In the genomic region with DNA sequence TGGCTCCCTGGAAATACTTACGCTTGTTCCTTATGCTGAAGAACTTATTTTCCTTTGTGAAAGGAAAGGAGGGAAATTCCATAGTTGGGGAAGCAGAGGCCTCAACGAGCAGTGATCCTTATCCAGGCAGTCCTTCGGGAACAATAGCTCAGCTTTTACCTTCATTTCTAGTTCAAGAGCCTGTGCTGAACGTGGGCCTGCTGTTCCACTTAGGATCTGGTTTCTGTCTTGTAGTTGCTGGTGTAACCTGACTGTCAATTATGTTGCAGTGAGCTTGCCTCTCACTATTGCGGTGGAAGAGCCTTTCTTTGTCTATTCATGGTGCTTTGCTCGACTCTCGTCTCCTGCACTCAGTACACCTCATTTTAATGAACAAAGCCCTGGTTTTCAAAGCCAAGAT, we compare ENCODE assay signal across 16 mouse cellular contexts. TPM values are rescaled to one million over a fixed set of nuclear protein-coding genes. Genes with fewer than 3 reads are reported as not detected.
A peak's percentile ranks its signal among the peaks of the same experiment; 100 is the strongest.
DNase-seq lines count a peak whose midpoint lies in the region; ATAC-seq lines count a peak whose summit lies in the region.
"Had no signal": no experiment of that assay in that cellular context is flagged by ENCODE, and none has a peak within 500 bp of the region (broad histone marks: within the 10 kb centered on the region; RNA-seq: fewer than 3 reads in every experiment).

No protein-coding gene starts in this region.

- peak overlapping the region; percentile 41 for H3K27ac ChIP-seq in heart, embryonic 11.5 days (ENCODE audit: low read depth, low read length)
- H3K27ac ChIP-seq in hindbrain, embryonic 11.5 days (ENCODE audit: low read depth, low read length), result 0 out of 2 replicates have a peak overlapping the region, but pooled peaks have one; percentile 27
- H3K27ac ChIP-seq in hindbrain, embryonic 14.5 days, result no peak overlapping the region
- peak overlapping the region; percentile 12; the same call in 1 of the 2 replicates for H3K27ac ChIP-seq in midbrain, embryonic 15.5 days
- no peak overlapping the region for H3K27ac ChIP-seq in midbrain, embryonic 11.5 days (ENCODE audit: low read depth, low read length)
- H3K27ac ChIP-seq: neural tube, embryonic 12.5 days had no signal

- ATAC-seq in heart, embryonic 11.5 days (replicated peaks; ENCODE audit: insufficient number of reproducible peaks, low FRiP score, low TSS enrichment), result no peak
- ATAC-seq in hindbrain, embryonic 11.5 days (ENCODE audit: low FRiP score), result no peak
- no peak for ATAC-seq in hindbrain, embryonic 14.5 days (ENCODE audit: low FRiP score)
- ATAC-seq in midbrain, embryonic 15.5 days (replicated peaks), result no peak
- ATAC-seq in midbrain, embryonic 11.5 days (ENCODE audit: low FRiP score), result no peak
- ATAC-seq: forebrain, postnatal 0 days had no signal

- H3K36me3 ChIP-seq in heart, embryonic 11.5 days (ENCODE audit: control insufficient read depth, insufficient read depth, low read length), result no peaks in the 10 kb centered on the region
- no peaks in the 10 kb centered on the region for H3K36me3 ChIP-seq in hindbrain, embryonic 11.5 days (ENCODE audit: control insufficient read depth, insufficient read depth, low read length)
- H3K36me3 ChIP-seq in hindbrain, embryonic 14.5 days (replicated peaks; ENCODE audit: control insufficient read depth, insufficient read depth), result peaks cover 15% of the 10 kb centered on the region
- H3K36me3 ChIP-seq in midbrain, embryonic 15.5 days (replicated peaks), result no peaks in the 10 kb centered on the region
- H3K36me3 ChIP-seq in midbrain, embryonic 11.5 days (ENCODE audit: control insufficient read depth, insufficient read depth, low read length), result no peaks in the 10 kb centered on the region

- 38% methylated on average over 7 of the region's 7 CpGs for WGBS in heart, embryonic 11.5 days (ENCODE audit: insufficient replicate concordance)
- WGBS in hindbrain, embryonic 11.5 days, result 57% methylated on average over 7 of the region's 7 CpGs
- WGBS in hindbrain, embryonic 14.5 days, result 50% methylated on average over 7 of the region's 7 CpGs
- 41% methylated on average over 7 of the region's 7 CpGs for WGBS in midbrain, embryonic 15.5 days
- 68% methylated on average over 7 of the region's 7 CpGs for WGBS in midbrain, embryonic 11.5 days

- no peaks in the 10 kb centered on the region for H3K9me3 ChIP-seq in heart, embryonic 11.5 days (replicated peaks; ENCODE audit: control insufficient read depth, low read length)
- no peaks in the 10 kb centered on the region for H3K9me3 ChIP-seq in hindbrain, embryonic 11.5 days (ENCODE audit: control insufficient read depth, low read length)
- no peaks in the 10 kb centered on the region for H3K9me3 ChIP-seq in hindbrain, embryonic 14.5 days (ENCODE audit: control insufficient read depth, low read length)
- no peaks in the 10 kb centered on the region for H3K9me3 ChIP-seq in midbrain, embryonic 15.5 days
- no peaks in the 10 kb centered on the region for H3K9me3 ChIP-seq in midbrain, embryonic 11.5 days (ENCODE audit: control insufficient read depth, low read length)
- H3K9me3 ChIP-seq: neural tube, embryonic 12.5 days had no signal

- no peak overlapping the region for H3K4me3 ChIP-seq in heart, embryonic 11.5 days (ENCODE audit: low read depth, low read length)
- no peak overlapping the region for H3K4me3 ChIP-seq in hindbrain, embryonic 11.5 days (ENCODE audit: low read depth, low read length)
- H3K4me3 ChIP-seq in hindbrain, embryonic 14.5 days (replicated peaks; ENCODE audit: low read length), result no peak overlapping the region
- H3K4me3 ChIP-seq in midbrain, embryonic 15.5 days, result no peak overlapping the region
- H3K4me3 ChIP-seq in midbrain, embryonic 11.5 days (ENCODE audit: low read depth, low read length), result no peak overlapping the region
- H3K4me3 ChIP-seq: neural tube, embryonic 12.5 days had no signal

- H3K27me3 ChIP-seq in heart, embryonic 11.5 days (ENCODE audit: control insufficient read depth, insufficient read depth, low read length), result no peaks in the 10 kb centered on the region
- no peaks in the 10 kb centered on the region for H3K27me3 ChIP-seq in hindbrain, embryonic 11.5 days (ENCODE audit: control insufficient read depth, insufficient read depth, low read length)
- H3K27me3 ChIP-seq in hindbrain, embryonic 14.5 days (ENCODE audit: control insufficient read depth, insufficient read depth, low read length), result no peaks in the 10 kb centered on the region
- H3K27me3 ChIP-seq in midbrain, embryonic 15.5 days (replicated peaks), result no peaks in the 10 kb centered on the region
- no peaks in the 10 kb centered on the region for H3K27me3 ChIP-seq in midbrain, embryonic 11.5 days (ENCODE audit: control insufficient read depth, insufficient read depth, low read length)
- H3K27me3 ChIP-seq: neural tube, embryonic 12.5 days had no signal

- no peak for DNase-seq in heart, adult 8-10 months (ENCODE audit: low spot score)
- DNase-seq in hindbrain, embryonic 11.5 days (ENCODE audit: low spot score), result no peak
- DNase-seq in hindbrain, embryonic 14.5 days (ENCODE audit: low spot score), result no peak
- DNase-seq in midbrain, embryonic 11.5 days (ENCODE audit: low spot score, missing footprints), result no peak
- DNase-seq in right cerebral cortex, postnatal 10 days (ENCODE audit: low spot score in 2 of 2), result no peak
- DNase-seq: adrenal gland, postnatal 36 days; cerebellum, adult 9-11 months; forebrain, postnatal 0 days; kidney, adult 11 months; layer of hippocampus, postnatal 36 days; lung, adult 2 months; lung, postnatal 36 days had no signal

- peaks cover 22% of the 10 kb centered on the region for H3K4me1 ChIP-seq in heart, embryonic 11.5 days (ENCODE audit: control insufficient read depth, insufficient read depth, low read length)
- H3K4me1 ChIP-seq in hindbrain, embryonic 11.5 days (replicated peaks; ENCODE audit: control insufficient read depth, insufficient read depth, low read length), result no peaks in the 10 kb centered on the region
- no peaks in the 10 kb centered on the region for H3K4me1 ChIP-seq in hindbrain, embryonic 14.5 days (replicated peaks; ENCODE audit: control insufficient read depth, insufficient read depth, low read length)
- no peaks in the 10 kb centered on the region for H3K4me1 ChIP-seq in midbrain, embryonic 15.5 days
- no peaks in the 10 kb centered on the region for H3K4me1 ChIP-seq in midbrain, embryonic 11.5 days (ENCODE audit: control insufficient read depth, insufficient read depth, low read length)
- H3K4me1 ChIP-seq: neural tube, embryonic 12.5 days had no signal

- H3K9ac ChIP-seq in heart, embryonic 11.5 days (ENCODE audit: low read depth, low read length), result no peak overlapping the region
- H3K9ac ChIP-seq in hindbrain, embryonic 11.5 days (ENCODE audit: low read depth, low read length), result no peak overlapping the region
- no peak overlapping the region for H3K9ac ChIP-seq in hindbrain, embryonic 14.5 days
- H3K9ac ChIP-seq in midbrain, embryonic 15.5 days, result no peak overlapping the region
- H3K9ac ChIP-seq in midbrain, embryonic 11.5 days (ENCODE audit: low read length), result no peak overlapping the region
- H3K9ac ChIP-seq: forebrain, postnatal 0 days; neural tube, embryonic 12.5 days had no signal

- no peak overlapping the region for H3K4me2 ChIP-seq in heart, embryonic 11.5 days
- H3K4me2 ChIP-seq in hindbrain, embryonic 11.5 days (replicated peaks; ENCODE audit: low read depth, low read length), result no peak overlapping the region
- no peak overlapping the region for H3K4me2 ChIP-seq in hindbrain, embryonic 14.5 days (replicated peaks)
- no peak overlapping the region for H3K4me2 ChIP-seq in midbrain, embryonic 15.5 days
- H3K4me2 ChIP-seq in midbrain, embryonic 11.5 days, result no peak overlapping the region
- H3K4me2 ChIP-seq: liver, embryonic 11.5 days; neural tube, embryonic 12.5 days had no signal

RNA-seq across cellular contexts. Expression of gene Hebp2, which starts 51.6 kb away (rescaled TPM):
- 19.9 and 21.5 TPM in 2 replicates for polyA plus RNA-seq in heart, embryonic 11.5 days (2014; fragmentation: Nextera tagmentation; extraction: Ambion mirVana)
- under 1 TPM; 0.41 to 0.84 (median 0.72) TPM for total RNA-seq in heart, adult 8-10 months (2022)
- polyA plus RNA-seq in hindbrain, embryonic 11.5 days (2014; fragmentation: Nextera tagmentation; extraction: Ambion mirVana), result 16.5 and 18.8 TPM in 2 replicates
- polyA plus RNA-seq in hindbrain, embryonic 14.5 days (2014; fragmentation: Nextera tagmentation; extraction: Ambion mirVana), result 13.5 and 14.2 TPM in 2 replicates
- 8.3 and 9.1 TPM in 2 replicates for polyA plus RNA-seq in midbrain, embryonic 15.5 days (2015; fragmentation: Nextera tagmentation; extraction: Ambion mirVana)
- 12.3 and 14.6 TPM in 2 replicates for polyA plus RNA-seq in midbrain, embryonic 11.5 days (2014; fragmentation: Nextera tagmentation; extraction: Ambion mirVana)

Comparison
In these comparisons a context has a peak if more than half of its experiments do, and no peak if none do; other contexts are left out.
1. H3K27ac ChIP-seq: peak in heart, embryonic 11.5 days (single experiment), hindbrain, embryonic 11.5 days (single experiment) and midbrain, embryonic 15.5 days (single experiment); none in hindbrain, embryonic 14.5 days (single experiment) and midbrain, embryonic 11.5 days (single experiment).